Mouse (Mus musculus) heart, adult 2 months (tissue): ENCODE results near the gene Tpm1. TPM values are rescaled to one million over a fixed set of nuclear protein-coding genes. Genes with fewer than 3 reads are reported as not detected.

Experiments used
- DNase-seq, 2 experiments: peaks; one replicate each; pipeline ENCODE4 v3.0.0; 2021
- H3K27ac ChIP-seq: fragments of 200-600 bp; 2 replicates; pipeline ENCODE4 v1.8.1; 2022
- H3K27me3 ChIP-seq: fragments of 200-500 bp; 2 replicates; pipeline ENCODE4 v1.6.1; 2012; ENCODE audit warnings: mild to moderate bottlenecking, low read length, inconsistent platforms, mixed read lengths; ENCODE audit not compliant: control insufficient read depth, insufficient read depth
- H3K36me3 ChIP-seq: fragments of 200-500 bp; 2 replicates; pipeline ENCODE4 v1.6.1; 2012; ENCODE audit warnings: low read length, inconsistent platforms; ENCODE audit not compliant: control insufficient read depth, insufficient read depth
- H3K4me1 ChIP-seq: fragments of 200-500 bp; 2 replicates; pipeline ENCODE4 v1.6.1; 2011; ENCODE audit warnings: low read length; ENCODE audit not compliant: control insufficient read depth, insufficient read depth
- H3K4me3 ChIP-seq: fragments of 200-600 bp; 2 replicates; pipeline ENCODE4 v1.8.1; 2022
- H3K79me2 ChIP-seq: fragments of 200-500 bp; replicated peaks from 2 replicates; pipeline ENCODE4 v1.6.1; 2012; ENCODE audit warnings: mild to moderate bottlenecking, inconsistent platforms, low read length, moderate library complexity, mixed read lengths; ENCODE audit not compliant: control insufficient read depth, insufficient read depth
- H3K9ac ChIP-seq: fragments of 200-500 bp; 2 replicates; pipeline ENCODE4 v1.6.1; 2012; ENCODE audit warnings: low read depth, mild to moderate bottlenecking, control low read depth, inconsistent platforms, low read length, mixed read lengths
- CTCF ChIP-seq: fragments of 200-600 bp; IDR thresholded peaks from 2 replicates; pipeline ENCODE4 v1.8.1; 2022; ENCODE audit warnings: antibody characterized with exemption, mild to moderate bottlenecking, moderate library complexity
- EP300 ChIP-seq: fragments of 200-500 bp; IDR thresholded peaks from 2 replicates; pipeline ENCODE4 v1.6.1; 2011; ENCODE audit warnings: low read depth, low read length, control low read depth; ENCODE audit not compliant: insufficient read depth
- POLR2A ChIP-seq: fragments of 200-500 bp; IDR thresholded peaks from 2 replicates; pipeline ENCODE4 v1.6.1; 2011; ENCODE audit warnings: mild to moderate bottlenecking, low read depth, low read length, control low read depth; ENCODE audit not compliant: insufficient read depth
- WGBS: fragments of 180-500 bp; shearing (Covaris S2); methylation state at CpG from one replicate; pipeline ENCODE4 v1.1.7; 2018; 5-methylcytosine and 5-hydroxymethylcytosine counted together
- intact Hi-C: fragments of 180-260 bp; cut with DNase I; formaldehyde crosslinking; loops from one replicate; pipeline ENCODE4 v1.15.1; 2025
- polyA plus RNA-seq: library from polyadenylated mRNA; depleted of rRNA; stranded (reverse); fragments of >200 nt; gene quantifications from 2 replicates; pipeline ENCODE4 v1.2.3, GENCODE M21; 2012
- total RNA-seq, 2 experiments: library from RNA; stranded (reverse); gene quantifications; 2 replicates each; pipeline ENCODE4 v1.2.3; 2021

Gene Tpm1
- total and polyA plus RNA-seq, 3 experiments: 5,659 to 10,380 (median 9,950) TPM

- intact Hi-C loops: no loop called here
- Histone ChIP-seq H3K9ac (no peak overlapping the region), H3K4me3 (no peak overlapping the region), H3K79me2 (no peaks in the 10 kb centered on the region), H3K27me3 (no peaks in the 10 kb centered on the region), H3K36me3 (no peaks in the 10 kb centered on the region), H3K4me1 (peaks cover 2% of the 10 kb centered on the region), H3K27ac (no peak overlapping the region)
- 20% methylated on average over 2 of the region's 2 CpGs for WGBS
- no peak for TF ChIP-seq CTCF
- no peak for TF ChIP-seq EP300
- TF ChIP-seq POLR2A: no peak
- no peak for DNase-seq
Measured at GRCm38 (mm10) chr9:67013501-67013900, 35.7 kb downstream of the Tpm1 start.

DNA sequence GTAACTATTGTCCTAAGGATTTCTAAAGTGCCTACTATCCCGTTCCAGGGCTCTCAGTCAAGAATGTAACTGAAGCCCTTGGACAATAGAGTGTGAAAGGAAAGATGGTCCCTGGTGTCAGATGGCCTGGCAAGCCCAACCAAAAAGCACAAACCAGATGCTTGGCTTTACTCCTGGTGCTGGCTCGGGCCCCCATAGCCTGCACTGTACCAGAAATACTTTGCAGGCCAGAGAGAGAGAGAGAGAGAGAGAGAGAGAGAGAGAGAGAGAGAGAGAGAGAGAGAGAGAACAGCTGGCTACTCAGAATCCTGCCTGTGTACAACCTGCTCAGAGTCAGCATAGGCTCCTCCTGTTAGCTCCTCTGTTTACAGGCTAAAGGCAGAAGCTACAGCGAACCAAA, 36.7 kb downstream of the Tpm1 start:
- 28% methylated on average over 3 of the region's 3 CpGs for WGBS
- Histone ChIP-seq H3K79me2 (no peaks in the 10 kb centered on the region), H3K27me3 (no peaks in the 10 kb centered on the region), H3K4me1 (peaks cover 2% of the 10 kb centered on the region), H3K4me3 (no peak overlapping the region), H3K27ac (no peak overlapping the region), H3K36me3 (no peaks in the 10 kb centered on the region), H3K9ac (no peak overlapping the region)
- no peak for TF ChIP-seq CTCF
- TF ChIP-seq POLR2A: no peak
- TF ChIP-seq EP300: no peak
- DNase-seq: peak; percentile 69 to 80
- intact Hi-C loops: no loop called here

DNA sequence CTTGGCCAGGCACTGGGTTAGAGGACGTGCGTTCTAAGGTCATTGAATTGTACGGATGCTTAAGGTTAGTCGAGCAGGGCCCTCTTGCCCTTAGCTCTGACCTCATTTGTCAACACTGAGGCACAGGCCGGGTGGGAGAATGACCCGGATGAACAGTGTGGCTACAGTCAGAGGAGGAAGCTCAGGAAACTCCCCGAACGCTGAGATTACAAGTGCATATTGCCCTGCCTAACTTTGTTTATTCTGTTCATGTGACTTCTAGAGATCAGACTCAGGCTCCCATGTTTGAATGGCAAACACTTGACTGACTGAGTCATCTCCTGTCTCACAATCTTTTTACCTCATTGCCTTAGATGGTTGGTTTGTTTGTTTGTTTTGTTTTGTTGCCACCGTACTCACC, 37.7 kb downstream of the Tpm1 start:
- H3K36me3 ChIP-seq: no peaks in the 10 kb centered on the region
- no peaks in the 10 kb centered on the region for H3K79me2 ChIP-seq
- no peak for DNase-seq
- no peak overlapping the region for H3K4me3 ChIP-seq
- H3K27me3 ChIP-seq: no peaks in the 10 kb centered on the region
- H3K27ac ChIP-seq: no peak overlapping the region
- WGBS: 56% methylated on average over 9 of the region's 9 CpGs
- intact Hi-C loops: no loop called here
- peaks cover 2% of the 10 kb centered on the region for H3K4me1 ChIP-seq
- H3K9ac ChIP-seq: no peak overlapping the region
- no peak for TF ChIP-seq CTCF
- no peak for TF ChIP-seq POLR2A
- no peak for TF ChIP-seq EP300

DNA sequence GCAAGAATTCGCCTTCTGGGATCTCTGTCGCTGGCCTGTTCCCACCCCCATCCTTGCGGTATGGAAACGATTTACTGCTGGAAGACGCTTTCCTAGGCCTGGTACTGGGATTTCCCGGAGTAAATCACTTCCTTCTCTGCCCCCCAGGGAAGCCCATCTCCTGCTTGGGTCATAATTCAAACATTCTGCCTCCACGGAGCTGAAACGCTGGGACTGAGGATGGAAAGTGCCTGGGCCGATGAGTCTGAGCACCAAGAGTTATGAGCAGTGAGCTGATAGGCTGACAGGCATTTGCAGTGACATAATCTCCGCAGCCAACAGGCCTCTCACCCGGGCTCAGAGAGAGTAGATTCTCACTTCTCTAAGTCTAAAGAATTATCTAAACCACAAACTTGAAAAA, 40.4 kb downstream of the Tpm1 start:
- H3K27ac ChIP-seq: no peak overlapping the region
- intact Hi-C loops: no loop called here
- no peaks in the 10 kb centered on the region for H3K36me3 ChIP-seq
- no peak for DNase-seq
- no peaks in the 10 kb centered on the region for H3K27me3 ChIP-seq
- no peak overlapping the region for H3K9ac ChIP-seq
- no peak overlapping the region for H3K4me3 ChIP-seq
- H3K4me1 ChIP-seq: peaks cover 2% of the 10 kb centered on the region
- H3K79me2 ChIP-seq: no peaks in the 10 kb centered on the region
- WGBS: 55% methylated on average over 11 of the region's 11 CpGs
- TF ChIP-seq CTCF (no peak), POLR2A (no peak), EP300 (no peak)

DNA sequence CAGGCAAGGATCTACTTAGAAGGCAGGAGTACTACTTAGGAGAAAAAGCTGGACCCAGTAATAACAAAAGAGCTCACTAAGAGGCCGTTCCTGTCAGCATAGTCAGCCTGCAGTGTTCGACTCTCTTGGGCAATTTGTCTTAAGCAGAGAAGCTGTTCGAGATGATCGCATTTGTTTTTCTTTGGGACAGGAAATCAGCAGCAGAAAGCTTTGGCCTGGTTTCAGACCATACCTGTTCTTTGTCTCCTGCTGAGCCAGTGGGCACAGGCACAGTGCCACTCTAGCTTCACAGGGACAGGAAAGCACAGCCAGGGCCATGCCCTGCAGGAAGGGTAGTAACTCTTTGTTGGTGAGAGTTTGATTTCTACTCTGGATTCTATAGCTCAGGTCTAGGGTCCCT, 42.8 kb downstream of the Tpm1 start:
- H3K36me3 ChIP-seq: no peaks in the 10 kb centered on the region
- TF ChIP-seq CTCF: no peak
- no peak for TF ChIP-seq POLR2A
- TF ChIP-seq EP300: no peak
- H3K4me3 ChIP-seq: no peak overlapping the region
- 58% methylated on average over 4 of the region's 4 CpGs for WGBS
- intact Hi-C loops: no loop called here
- H3K4me1 ChIP-seq: no peaks in the 10 kb centered on the region
- no peak overlapping the region for H3K9ac ChIP-seq
- H3K27me3 ChIP-seq: no peaks in the 10 kb centered on the region
- DNase-seq: no peak
- H3K27ac ChIP-seq: no peak overlapping the region
- no peaks in the 10 kb centered on the region for H3K79me2 ChIP-seq

GRCm38 (mm10) chr9:67005161-67005742, 44.0 kb downstream of the Tpm1 start:
- intact Hi-C loops: no loop called here
- H3K4me1 ChIP-seq: peaks cover 1% of the 10 kb centered on the region
- WGBS: 85% methylated on average over 11 of the region's 11 CpGs
- H3K27ac ChIP-seq: no peak overlapping the region
- no peak overlapping the region for H3K9ac ChIP-seq
- H3K4me3 ChIP-seq: no peak overlapping the region
- no peaks in the 10 kb centered on the region for H3K27me3 ChIP-seq
- no peaks in the 10 kb centered on the region for H3K36me3 ChIP-seq
- no peak for TF ChIP-seq EP300
- TF ChIP-seq POLR2A: no peak
- no peak for TF ChIP-seq CTCF
- no peaks in the 10 kb centered on the region for H3K79me2 ChIP-seq
- DNase-seq: no peak
